Mouse (Mus musculus) gastrocnemius, postnatal 25 days (tissue): Measurements from ENCODE around the gene H2-T24. TPM values are rescaled to one million over a fixed set of nuclear protein-coding genes. Genes with fewer than 3 reads are reported as not detected.
A peak's percentile ranks its signal among the peaks of the same experiment; 100 is the strongest.

ENCODE experiments used
- DNase-seq: peaks from one replicate; pipeline ENCODE4 v3.0.0; 2022
- microRNA-seq, 2 experiments: library from miRNA; unstranded; fragments of <30 nt; microRNA quantifications; one replicate each; pipeline ENCODE4 v1.2.0; 2021; ENCODE audit warnings: borderline replicate concordance in 2 of 2
- total RNA-seq, 2 experiments: library from RNA; stranded (reverse); gene quantifications; 1 replicate in 1 of 2; 2 replicates in 1 of 2; pipeline ENCODE4 v1.2.3; 2021

H2-T24 gene
- total RNA-seq, 2 experiments from 2014 or later = 1.6 to 1.7 TPM

DNA sequence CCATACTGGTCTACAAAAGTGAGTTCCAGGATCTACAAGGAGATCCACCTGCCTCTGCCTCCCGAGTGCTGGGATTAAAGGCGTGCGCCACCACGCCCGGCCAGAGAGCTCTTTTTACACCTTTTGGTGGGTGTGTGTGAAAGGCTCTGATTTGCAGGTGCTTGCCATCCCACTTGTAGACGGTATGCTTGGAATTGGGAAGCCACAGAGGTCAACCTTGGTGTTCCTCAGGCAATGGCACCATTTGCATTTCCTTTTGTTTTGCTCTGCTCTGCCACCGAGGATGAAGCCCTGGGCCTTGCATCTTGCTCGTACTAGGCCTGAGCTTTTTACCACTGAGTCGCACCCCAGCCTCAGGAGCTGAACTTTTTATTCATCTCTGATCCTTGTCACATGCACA is 38.6 kb downstream of the H2-T24 start:
- no peak for DNase-seq

DNA sequence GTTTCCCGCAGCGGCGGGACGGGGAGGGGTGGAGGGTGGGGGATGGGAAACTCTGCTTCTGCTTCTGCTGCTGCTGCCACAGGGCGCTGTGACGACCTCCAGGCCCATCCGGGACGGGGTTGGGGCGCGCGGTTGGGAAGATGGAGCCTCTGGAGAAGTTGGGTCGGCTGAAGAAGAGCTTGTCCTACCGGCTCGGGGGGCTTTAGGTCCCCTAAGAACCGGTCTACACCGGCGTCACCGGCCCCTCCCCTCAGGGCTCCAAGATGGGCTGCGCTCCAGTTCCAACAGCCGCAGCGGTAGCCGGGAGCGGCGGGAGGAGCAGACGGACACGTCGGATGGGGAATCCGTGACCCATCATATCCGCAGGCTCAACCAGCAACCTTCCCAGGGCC is 40.0 kb downstream of the H2-T24 start:
- DNase-seq = peak; percentile 58

DNA sequence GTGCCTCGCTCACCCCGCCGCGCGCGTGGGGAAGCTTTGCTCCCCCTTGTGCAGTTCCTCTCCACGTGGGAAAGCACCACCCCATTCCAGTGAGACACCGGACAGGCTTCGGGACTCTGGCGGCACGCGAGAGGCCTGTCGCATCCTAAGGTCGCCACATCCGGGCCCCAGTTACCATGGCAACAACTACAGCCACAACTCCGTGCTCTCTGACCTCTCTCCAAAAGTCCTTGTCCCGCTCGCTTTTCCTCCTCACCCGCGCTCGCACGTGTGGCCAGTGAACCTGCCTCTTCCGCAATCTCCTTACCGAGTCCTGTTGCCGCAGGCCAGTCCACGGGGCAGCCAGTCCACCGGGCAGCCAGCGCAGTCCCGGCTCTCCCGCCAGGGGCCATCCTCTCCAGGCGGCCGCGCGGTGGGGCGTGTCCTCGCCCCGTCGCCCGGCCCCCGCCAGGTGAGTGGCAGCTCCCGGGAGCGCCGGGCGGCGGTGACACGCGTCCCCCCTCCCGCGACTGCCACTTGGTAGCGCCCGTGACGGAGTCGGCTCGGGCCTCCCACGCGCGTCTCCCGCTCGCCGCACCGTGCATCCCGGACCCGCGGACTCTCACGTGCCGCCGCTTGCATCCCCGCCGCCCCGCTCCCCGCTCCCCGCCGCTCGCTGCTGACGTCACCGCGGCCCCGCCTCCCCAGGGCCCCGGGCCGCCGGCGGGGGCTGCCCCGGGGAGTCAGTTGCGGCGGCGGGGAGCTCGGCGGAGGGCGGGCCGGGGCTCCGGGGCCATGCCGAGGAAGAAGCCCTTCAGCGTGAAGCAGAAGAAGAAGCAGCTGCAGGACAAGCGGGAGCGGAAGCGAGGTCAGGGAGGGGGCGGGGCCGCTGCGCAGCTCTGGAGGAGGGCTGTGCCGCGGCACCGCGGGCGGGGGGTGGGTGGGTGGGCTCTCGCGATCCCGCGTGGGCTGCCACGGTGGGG is 40.7 kb downstream of the H2-T24 start, which contains the start of the genes Gnl1 and Prr3:
Gnl1 (plus strand) TSS at position 451 of the 962 bp plus-strand sequence.
Prr3 (minus strand) TSS at position 836 of the 962 bp plus-strand sequence.
- peak; percentile 89 for DNase-seq

DNA sequence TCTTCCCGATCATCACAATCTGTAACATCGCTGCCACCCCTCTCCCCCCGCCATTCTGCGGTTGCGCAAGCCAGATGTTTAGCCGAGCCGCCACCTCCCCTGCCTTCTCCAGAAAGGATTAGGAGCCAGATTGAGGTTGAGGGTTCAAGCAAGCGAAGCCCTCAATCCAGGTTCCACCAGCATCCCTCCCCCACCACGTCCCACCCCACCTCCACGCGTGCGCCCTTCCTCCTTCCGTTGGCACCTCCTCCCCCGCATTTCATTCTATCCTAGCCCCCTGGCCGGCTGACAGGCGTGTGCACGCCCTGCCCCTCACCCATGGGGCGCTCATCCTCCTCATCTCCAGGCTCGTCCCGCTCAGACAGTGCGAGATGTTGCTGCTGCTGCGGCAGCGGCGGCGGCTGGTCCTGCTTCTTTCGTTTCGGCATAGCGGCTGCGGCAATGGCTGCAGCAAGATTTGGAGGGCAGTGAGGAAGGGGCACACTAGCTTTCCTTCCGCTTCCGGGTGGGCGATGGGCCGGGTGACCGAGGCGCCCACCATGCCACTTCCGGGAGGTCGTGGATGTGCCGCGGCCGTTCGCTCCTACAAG is 41.5 kb downstream of the H2-T24 start:
- DNase-seq = peak; percentile 19

DNA sequence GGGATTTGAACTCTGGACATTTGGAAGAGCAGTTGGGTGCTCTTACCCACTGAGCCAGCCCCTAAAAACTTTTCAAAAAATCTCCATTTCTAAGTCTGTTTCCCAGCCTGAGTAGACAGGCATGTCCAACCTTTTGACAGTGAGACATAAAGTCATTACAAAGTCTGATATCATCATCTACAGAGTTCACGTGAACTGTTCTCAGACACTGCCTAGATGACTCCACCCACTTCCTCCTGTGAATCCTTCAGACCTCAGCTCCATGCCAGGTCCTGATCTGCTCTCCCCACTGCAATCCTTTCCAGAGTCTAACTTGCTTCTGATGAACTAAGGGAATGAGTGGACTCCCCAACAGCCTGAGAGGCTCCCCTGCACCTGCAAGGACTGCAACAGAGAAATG is 48.2 kb downstream of the H2-T24 start:
- no peak for DNase-seq

DNA sequence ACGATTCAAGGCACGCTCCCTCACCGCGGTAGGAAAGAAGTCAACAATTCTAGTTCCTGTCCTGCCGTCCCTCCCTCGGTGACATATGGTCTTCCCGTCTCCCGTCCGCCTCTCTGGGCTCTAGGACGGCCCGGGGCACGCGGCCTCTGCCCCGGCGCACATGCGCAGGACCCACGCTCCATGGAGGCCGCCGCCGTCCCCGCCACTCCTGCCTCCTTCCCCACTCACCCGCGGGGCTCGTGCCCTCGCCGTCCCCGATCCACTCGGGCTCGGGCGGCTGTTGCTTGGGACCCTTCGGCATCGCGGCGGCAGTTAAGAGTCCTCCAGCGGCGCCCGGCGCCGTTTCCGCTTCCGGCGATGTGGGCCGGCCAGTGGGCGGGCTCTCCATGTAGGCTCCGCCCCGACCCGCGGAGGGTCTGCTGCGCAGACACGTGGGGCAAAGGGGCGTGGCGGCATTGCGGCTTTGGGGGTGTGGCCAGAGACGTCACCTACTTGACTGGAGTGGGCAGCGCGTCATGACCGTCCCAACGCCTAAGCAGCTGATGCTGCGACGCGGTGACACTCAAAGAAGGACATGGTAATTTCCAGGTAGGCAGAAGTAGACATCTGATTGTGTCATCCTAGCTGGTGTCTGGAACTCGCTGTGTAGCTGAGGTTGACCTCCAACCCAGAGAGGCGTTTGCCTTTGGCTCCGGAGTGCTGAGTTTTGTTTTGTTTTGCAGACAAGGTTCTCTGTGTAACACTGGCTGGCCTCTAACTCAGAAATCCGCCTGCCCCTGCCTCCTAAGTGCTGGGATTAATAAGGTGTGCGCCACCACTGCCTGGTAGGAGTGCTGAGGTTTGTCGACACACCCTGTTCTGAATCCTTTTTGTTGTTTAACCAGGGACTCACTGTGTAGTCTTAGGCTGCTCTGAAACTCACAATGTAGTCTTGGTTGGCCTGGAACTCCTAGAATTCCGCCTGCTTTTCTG is 50.7 kb downstream of the H2-T24 start, which contains the start of gene Abcf1:
Abcf1 (minus strand) TSS at position 344 of the 972 bp plus-strand sequence.
- peak; percentile 96 for DNase-seq

DNA sequence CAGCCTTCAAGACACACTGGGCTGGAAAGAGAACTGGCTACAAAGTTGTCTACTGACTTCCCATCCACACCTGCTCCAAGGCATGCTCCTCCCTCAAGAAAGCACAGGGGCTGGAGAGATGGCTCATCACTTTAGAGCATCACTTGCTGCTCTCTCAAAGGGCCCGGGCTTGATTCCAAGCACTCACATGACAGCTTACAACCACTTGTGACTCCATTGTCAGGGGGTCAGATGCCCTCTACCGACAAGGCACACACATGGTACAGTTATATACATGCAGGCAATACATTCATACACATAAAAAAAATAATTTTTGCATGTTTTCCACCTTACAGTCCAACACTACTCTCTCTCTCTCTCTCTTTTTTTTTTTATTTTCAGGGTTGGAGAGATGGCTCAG is 52.7 kb downstream of the H2-T24 start:
- no peak for DNase-seq

DNA sequence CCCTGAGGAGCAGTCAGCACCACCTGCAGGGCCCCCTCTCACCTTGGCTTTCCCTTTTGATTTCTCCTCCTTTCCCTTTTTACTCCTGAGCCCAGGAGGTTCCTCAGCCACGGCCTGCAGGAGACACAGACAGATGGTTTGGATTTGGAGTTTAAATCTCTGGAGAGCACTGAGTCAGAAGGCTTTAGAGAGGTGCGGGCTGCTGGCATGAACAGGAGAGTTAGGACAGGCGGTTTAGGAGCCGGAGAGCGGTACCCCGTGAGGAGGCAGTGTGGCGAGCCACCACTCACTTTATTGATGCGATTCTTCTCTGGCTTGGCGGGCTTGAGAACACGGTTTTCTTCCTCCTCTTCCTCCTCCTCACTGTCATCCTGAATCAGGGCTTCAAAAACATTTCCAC is 57.1 kb downstream of the H2-T24 start:
- DNase-seq = no peak

DNA sequence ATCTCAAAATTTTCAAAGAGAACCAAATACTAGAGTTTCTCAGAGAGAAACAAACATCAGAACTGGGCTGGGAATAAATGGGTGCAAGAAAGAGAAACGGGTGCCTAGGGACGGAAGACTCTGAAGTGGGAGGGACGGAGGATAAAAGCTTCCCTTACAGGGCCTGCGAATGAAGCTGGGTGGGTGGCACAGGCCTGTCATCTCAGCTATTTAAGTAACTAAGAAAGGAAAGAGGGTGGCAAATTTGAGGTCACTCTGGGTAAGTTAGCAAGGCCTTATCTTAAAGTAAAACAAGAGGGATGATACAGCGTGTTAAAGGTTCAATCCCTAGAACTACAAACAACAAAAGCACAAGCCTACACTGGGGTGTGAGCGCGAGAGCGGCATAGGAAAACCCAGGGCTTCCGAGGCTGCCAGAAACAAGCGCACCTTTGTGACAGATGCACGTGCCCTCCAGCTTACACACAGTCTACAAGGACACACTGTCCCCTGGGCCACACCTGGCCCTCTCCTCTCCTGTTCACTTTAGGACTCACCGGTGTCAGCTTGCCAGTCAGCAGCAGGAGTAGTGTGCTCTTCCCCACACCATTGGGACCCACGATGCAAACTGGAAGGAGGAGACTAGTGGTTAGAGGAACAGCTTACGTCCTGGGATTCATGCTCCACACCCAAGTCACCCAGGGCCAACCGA is 61.7 kb downstream of the H2-T24 start:
- no peak for DNase-seq

Small RNA genes lying within 50 kb of the gene (microRNA-seq; reads per million reads assigned to microRNA genes)
- 5.2 to 18.5 reads per million in 2 experiments for gene Mir877

Other genes with a start within 250 kb of the H2-T24 start
- 1 to 10 TPM; 4.0 to 4.5 TPM for gene Ier3, start 198.9 kb downstream of the H2-T24 start, total RNA-seq
- gene Flot1, start 197.3 kb downstream of the H2-T24 start, total RNA-seq = 10 to 100 TPM; 41.0 to 46.3 TPM
- gene Tubb5, start 182.3 kb downstream of the H2-T24 start, total RNA-seq = 10 to 100 TPM; 39.2 to 54.5 TPM
- gene Mdc1, start 179.0 kb downstream of the H2-T24 start, total RNA-seq = 1 to 10 TPM; 3.7 to 5.2 TPM
- gene Nrm, start 159.2 kb downstream of the H2-T24 start, total RNA-seq = 1 to 10 TPM in 1 of 2 experiments, under 1 TPM in 1; 0.74 to 1.6 TPM
- gene Ppp1r18, start 155.0 kb downstream of the H2-T24 start, total RNA-seq = 1 to 10 TPM; 4.8 to 8.0 TPM
- 10 to 100 TPM; 14.8 to 15.2 TPM for gene Dhx16, start 140.7 kb downstream of the H2-T24 start, total RNA-seq
- gene 2310061I04Rik, start 123.1 kb downstream of the H2-T24 start, total RNA-seq = 10 to 100 TPM; 62.4 to 86.6 TPM
- 1 to 10 TPM; 3.0 to 4.6 TPM for gene Atat1, start 110.5 kb downstream of the H2-T24 start, total RNA-seq
- gene Mrps18b, start 104.2 kb downstream of the H2-T24 start, total RNA-seq = 10 to 100 TPM; 52.8 to 59.6 TPM
- 10 to 100 TPM; 17.7 to 25.5 TPM for gene Ppp1r10, start 104.1 kb downstream of the H2-T24 start, total RNA-seq
- 10 to 100 TPM; 64.6 to 68.1 TPM for gene Abcf1, start 50.8 kb downstream of the H2-T24 start, total RNA-seq
- gene Gnl1, start 40.7 kb downstream of the H2-T24 start, total RNA-seq = 10 to 100 TPM; 14.7 to 16.1 TPM
- 1 to 10 TPM; 2.6 to 3.9 TPM for gene Prr3, start 40.3 kb downstream of the H2-T24 start, total RNA-seq
- 1 to 10 TPM; 6.2 to 8.7 TPM for gene H2-T23, start 12.3 kb upstream of the H2-T24 start, total RNA-seq
- gene H2-T22, start 22.2 kb upstream of the H2-T24 start, total RNA-seq = 1 to 10 TPM; 5.8 to 7.2 TPM
- not detected for gene Gm6034, start 22.4 kb upstream of the H2-T24 start, total RNA-seq
- 1 to 10 TPM; 1.3 to 2.4 TPM for gene Gm11127, start 37.8 kb upstream of the H2-T24 start, total RNA-seq
- gene Gm19684, start 101.1 kb upstream of the H2-T24 start, total RNA-seq = not detected
- gene Gm7030, start 108.9 kb upstream of the H2-T24 start, total RNA-seq = not detected
- gene Gm8909, start 148.0 kb upstream of the H2-T24 start, total RNA-seq = not detected
- not detected for gene H2-T3, start 169.7 kb upstream of the H2-T24 start, total RNA-seq
- gene Rpp21, start 237.5 kb upstream of the H2-T24 start, total RNA-seq = 10 to 100 TPM; 30.3 to 35.9 TPM